Mouse (Mus musculus) kidney, postnatal 4 days (tissue): ENCODE data around the gene Eml5.

Source experiments
- DNase-seq, 2 experiments: peaks; one replicate each; pipeline ENCODE4 v3.0.0; 2021; ENCODE audit warnings: mixed read lengths in 2 of 2

The Eml5 gene

DNA sequence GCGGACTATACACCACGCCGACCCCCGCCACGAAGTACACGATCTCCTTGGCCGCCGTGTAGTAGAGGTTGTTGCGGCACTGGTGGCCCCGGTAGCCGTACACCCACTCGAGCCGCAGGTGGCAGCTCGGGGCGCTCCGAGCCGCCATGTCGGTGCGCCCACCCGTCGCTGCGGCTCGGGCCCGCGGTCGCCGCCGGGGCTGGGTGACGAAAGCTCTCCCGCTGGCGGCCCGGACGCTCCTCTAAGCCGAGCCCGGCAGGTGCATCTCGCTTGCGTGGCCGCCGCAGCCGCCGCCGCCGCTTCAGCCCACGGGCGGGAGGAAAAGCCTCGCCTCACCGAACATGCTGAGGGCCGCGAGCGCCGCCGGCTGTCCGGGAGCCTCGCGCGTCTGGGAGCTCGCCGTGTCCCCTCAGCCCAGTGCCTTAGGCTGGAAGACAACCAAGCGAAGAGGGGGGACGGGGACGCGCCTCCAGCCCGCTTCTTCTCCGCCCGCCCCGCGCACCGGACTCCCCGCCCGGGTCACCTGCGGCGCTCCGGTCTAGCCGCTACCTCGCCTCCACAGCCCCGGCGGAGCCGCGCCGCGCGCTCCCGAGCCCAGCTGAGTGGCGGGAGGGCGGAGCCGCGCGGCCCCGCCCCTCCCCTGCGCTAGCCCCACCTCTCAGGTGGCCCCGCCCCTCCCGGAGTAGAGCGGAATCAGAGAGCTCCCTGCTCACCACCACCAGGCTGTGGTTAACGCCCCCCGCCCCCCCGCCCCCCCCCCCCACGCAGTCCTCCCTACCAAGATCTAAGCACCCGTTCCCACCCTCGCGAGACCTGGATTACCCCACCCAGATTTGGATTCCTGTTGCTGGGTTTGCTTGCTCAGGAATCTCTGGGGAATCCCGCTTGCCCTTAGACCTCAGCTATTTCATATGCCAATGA, at the start of gene Eml5:
Eml5 (minus strand) TSS at position 604 of the 921 bp plus-strand sequence.
- DNase-seq, result peak; percentile 85 to 92

DNA sequence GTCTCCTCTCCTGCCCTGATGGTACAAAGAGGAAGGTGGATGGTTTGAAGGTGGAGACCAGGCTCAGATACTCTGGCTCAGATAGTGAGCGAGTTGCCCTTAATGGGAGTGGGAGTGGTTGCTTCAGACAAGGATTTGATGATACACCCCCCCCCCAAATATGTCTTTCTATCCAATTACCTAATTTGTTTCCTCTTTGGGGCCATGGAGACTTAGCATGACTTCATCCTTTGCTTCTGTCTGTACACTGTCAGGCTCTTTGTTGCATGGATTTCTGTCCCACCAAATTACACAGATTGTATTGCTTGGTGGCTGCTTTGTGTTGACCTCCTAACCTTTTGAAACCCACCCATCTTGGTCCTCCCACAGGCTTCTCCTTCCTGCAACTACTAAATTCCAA, 31.6 kb upstream of the Eml5 start:
- DNase-seq, result no peak

DNA sequence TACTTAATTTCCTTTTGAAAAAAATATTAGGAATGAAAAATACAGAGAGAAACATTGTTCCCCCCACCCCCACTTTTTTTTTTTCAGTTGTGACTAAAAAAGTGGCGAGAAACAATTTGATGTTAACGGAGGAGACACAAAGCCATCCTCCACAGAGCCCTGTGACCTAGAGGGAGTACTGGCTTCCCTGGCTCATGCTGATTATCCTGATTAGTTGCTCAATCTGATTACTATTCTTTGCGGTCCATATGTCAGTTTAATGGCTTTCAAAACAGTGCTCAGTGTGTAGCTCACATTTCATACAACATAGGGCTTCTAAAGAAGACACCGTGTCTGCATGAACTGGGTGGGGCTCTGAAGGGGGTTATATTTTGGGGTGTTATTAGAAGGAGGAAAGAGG, 31.2 kb upstream of the Eml5 start:
- DNase-seq, result no peak

DNA sequence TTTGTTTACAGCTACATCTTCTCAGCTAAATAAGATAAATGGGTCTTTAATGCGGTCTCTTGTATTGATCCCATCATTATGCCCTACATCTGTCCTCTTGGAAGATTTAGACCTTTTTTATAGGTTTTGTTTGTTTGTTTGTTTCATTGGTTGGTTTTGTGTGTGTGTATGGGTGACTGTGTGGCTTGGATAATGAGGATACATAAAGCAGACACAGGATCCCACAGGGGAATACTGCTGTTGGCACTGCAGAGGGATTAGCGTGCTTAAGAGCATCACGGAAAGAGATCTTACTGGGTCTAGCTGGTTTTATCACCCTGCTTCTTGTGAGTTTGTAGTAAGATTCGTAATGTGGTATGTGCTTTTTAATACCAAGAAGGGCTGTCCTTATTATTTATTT, 29.9 kb upstream of the Eml5 start:
- no peak for DNase-seq

DNA sequence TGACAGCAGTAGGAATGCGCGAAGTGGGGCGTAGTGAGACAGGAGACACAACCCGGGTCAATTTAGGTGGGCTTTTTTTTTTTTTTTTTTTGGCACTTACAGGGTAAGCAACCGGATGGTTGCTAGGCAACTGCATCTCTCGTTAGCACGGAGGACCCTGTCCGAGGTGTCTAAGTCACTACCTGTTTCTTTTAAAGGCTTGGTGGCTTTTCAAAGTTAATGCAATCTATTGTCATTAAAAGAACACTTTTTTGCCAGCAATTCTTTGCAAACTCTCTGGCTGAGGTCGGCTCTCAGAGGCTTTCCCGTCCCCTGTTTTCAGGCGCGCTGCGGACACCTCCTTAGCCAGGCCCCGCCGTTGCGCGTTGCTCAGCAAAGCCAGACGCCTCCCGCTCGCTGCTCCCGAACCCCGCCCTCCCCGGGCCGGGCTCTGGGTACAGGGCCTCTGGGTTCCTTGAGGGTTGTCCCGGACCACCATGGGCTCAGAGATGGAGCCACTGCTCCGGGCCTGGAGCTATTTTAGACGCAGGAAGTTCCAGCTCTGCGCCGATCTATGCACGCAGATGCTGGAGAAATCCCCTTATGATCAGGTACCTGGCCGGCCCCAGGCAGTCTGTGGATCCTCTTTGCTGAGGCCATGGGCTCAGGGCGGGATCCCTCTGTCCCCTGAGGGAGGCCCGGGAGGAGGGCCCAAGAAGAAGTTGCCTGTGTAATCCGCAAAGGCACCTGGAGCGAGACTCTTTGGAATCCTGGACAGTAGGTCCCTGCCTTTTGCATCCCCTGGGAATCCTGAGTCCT, 19.1 kb upstream of the Eml5 start, which contains the start of gene Ttc8:
Ttc8 (plus strand) TSS at position 381 of the 798 bp plus-strand sequence.
- peak; percentile 91 to 94 for DNase-seq

DNA sequence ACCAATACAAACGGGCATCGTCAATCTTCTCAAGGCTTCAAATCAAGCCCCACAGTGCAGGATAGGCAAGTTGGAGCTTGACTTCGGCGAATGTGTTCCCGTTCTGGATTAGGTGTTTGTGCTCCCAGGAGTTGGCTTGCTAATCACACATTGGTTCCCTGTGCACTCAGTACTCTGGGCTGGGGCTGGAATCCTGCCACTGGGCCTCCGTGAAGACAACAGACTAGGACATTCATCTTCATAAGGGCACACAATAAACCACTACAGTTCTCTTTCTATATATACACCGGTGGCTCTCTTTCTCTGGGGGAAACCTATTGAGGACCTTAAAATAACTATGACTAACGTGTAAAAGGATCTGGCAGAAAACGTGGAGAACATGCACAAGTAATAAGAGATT, 8.8 kb upstream of the Eml5 start:
- DNase-seq, result no peak

DNA sequence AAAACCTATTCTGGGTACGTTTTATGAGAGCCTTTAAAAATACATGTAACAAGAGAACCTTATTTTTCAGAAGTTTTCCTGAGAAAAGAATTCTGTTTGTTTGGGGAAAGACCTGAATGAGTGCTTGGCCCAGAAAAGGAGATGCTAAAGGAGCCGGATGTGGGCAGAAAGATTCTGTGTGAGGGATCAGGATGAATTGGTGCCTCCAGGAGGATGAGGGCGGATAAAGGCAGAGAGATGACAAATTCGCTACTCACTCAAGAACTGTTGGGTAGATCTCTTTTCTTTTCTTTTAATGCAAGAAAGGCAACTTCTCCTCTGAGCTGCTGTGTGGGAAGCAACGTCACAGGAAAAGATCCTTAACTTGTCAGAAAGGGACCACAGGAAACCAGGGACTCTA, 4.2 kb upstream of the Eml5 start:
- DNase-seq, result no peak

DNA sequence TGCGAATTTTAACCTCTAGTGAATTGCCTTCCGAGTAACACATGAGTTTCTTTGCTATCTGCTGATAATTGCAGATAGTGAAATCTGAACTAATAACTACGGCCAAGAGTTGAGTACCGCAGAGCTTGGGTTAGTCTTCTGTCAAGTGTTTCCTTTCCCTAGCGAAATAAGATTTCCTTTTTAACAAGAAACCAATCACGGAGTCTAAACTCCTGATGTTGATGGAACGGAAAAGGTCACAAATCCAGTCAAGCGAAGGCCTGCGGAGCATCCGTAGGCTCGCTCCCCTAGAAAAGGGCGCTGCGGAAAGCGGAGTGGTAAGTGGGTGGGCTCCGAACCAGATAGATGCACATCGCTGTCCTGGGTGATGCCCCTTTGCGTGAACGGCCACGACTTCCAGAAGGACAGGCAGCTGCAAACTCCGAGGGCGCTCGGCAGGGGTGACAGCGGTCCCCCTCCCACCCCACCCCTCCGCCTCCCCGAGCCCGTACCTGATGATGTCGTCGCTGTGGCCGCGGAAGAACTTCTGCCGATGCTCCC, 873 bp downstream of the Eml5 start:
- DNase-seq, result no peak

DNA sequence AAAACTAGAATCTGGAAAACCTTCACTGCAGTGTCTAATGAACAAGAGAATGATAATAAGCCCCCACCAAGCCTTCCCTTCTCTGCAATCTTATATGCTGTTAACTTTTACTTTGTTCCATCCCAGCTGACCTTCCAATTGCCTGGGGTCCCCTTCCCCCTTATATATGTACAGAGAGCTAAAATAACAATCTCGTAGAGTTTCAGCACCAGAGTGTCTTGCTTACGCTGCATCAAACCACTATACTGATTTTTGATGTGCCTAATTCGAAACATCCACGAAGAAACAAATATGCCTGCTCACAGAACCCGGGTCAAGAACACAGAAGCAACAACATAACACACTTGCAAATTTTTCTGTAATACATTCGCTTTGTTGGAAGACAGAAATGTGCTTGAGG, 1.6 kb downstream of the Eml5 start:
- DNase-seq, result no peak

DNA sequence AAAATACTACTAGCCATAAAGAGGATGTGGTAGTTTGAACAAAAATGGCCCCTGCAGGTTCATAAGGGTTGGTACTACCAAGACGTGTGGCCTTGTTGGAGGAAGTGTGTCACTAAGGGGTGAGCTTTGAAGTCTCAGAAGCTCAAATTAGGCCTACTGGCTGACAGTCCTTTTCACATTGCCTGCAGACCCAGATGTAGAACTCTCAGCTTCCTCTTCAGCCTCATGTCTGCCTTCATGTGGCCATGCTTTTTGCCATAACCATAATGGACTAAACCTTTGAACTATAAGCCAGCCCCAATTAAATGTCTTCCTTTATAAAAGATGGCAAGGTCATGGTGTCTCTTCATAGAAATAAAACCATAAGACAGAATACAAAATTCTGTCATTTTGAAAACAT, 4.5 kb downstream of the Eml5 start:
- no peak for DNase-seq

DNA sequence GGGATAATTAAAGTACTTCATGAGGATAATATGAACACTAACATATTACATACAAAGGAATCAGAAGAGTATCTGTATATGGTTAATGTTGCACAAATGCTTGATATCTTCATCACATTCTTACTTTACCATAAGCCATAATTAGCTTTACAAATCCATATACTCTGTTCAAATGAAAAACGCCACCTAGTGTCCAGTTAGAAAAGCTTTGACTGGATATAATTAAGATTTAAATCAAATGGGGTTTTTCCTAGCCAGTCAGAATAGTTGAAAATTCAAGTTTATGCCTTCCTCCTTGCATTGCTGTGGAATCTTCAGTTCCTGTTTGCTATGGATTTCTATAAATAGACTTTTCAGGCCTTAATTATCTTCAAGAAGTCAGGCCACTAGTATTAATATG, 16.8 kb downstream of the Eml5 start:
- no peak for DNase-seq

DNA sequence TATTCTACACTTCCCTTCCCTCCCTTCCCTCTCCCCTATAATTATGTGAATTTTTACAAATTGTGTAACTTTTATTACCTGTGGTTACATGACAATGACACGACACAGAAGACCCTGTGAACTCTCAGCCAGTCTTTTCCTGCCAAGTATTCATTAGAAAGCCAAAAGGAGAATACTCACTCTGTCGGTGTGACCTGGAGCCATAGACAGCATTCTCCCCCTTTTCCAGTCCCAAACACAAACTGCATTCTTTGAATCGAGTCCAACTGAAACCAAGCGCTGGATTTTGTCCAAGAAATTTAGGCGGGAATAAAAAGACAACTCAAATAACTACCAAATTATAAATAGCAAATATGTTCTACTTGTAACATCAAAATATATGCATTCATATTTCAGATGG, 19.5 kb downstream of the Eml5 start:
- no peak for DNase-seq

DNA sequence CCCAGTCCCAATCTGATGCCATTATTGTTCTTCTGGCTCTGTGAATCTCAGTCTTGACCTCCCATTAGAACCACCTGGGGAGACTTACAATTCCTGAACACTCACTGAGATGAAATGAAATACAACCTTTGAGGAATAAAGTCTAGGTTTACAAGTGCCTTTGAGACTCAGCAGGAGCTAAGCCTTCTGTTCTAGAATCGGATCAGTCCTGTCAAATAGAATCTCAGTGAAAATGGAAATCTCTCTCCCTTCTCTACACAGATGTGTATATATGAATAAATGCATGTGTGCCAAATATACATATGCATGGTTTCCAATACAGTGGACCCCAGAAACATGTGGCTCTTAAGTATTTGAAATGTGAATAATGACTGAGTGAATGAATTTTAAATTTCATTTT, 22.6 kb downstream of the Eml5 start:
- no peak for DNase-seq

DNA sequence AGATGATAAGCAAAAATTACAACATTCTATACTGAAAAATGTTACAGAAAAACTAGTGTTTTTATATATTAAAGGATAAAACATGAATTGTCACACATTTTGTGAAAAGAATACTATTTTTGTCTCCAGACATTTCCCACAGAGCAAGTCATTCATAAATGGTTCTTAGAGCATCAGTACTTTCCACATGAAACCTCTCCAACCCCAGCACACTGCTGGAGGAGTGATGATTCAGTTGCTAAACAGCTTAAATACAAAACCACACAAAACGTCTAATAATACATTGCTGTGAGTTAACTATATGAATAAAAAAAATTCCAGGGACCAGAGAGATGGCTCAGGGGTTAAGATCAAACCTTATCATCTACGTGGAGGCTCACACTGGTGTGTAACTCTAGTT, 26.1 kb downstream of the Eml5 start:
- DNase-seq, result no peak

DNA sequence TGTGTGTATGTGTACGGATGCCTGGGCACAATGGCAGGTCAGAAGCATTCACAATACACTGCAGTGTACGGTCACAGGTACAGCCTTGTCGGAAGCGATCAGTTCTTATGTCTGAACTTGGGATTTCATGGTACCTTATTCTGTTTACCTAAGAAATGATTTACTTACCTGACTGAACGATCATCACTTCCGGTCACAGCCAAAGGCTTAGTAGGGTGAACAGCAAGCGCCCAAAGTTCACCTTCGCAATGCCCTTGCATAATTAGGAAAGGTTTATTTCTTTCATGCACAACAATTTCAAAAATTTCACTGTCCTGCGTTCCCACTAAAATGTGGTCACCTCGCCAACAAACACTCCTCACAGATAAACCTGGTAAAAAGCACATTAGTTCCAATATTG, 28.4 kb downstream of the Eml5 start:
- no peak for DNase-seq

DNA sequence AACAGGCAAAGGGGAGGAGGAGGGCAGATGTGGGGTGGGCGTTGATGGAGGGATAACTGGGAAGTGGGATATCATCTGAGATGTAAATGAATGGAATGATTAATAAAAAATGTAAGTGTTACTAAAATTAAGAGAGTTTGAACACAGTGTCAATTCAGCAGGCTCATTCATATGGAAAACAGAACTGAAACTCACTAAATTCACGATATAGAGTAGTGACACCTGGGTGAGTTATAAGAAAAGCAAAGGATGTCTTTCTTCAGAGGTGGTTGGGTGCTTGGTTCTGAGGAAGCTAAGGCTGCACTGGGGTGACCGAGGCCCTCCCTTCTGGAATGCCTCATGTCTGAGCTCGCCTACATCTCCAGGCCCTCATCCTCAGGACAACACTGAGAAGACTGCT, 37.8 kb downstream of the Eml5 start:
- no peak for DNase-seq

DNA sequence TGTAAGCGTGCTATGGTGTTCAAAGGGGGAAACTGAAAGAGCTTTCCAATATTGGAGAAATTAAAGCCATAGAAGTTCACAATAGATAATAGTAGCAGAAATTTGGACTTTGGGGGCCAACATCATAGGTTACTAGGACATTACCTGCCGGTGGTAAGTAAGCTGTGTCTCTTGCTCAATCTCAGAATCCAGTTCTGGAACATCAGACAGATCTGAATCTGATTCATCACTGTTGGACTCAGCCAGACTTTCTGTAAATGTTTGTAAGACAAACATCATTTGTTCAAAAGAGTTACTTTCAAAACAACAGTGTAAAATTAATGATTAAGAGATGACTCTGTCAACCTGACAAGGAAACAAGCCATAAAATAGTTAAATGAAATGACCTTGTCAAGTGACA, 41.0 kb downstream of the Eml5 start:
- no peak for DNase-seq

DNA sequence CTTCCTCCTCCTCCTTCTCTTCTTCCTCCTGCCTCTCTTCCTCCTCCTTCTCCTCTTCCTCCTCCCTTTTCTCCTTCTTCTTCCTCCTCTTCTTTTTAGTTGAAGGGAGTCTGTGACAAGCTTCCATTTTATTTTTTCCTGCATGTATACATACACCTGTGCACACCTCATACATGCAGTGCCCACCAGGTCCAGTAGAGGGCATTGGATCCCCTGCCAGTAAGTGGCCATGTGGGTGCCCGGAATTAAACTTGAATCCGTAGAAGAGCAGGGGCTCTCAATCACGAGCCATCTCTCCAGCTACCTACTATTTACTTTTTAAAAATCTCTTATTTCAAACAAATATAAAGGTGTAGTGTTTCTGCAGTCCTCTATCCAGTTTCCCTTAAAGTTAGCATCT, 50.5 kb downstream of the Eml5 start:
- peak; percentile 75 to 78 for DNase-seq

DNA sequence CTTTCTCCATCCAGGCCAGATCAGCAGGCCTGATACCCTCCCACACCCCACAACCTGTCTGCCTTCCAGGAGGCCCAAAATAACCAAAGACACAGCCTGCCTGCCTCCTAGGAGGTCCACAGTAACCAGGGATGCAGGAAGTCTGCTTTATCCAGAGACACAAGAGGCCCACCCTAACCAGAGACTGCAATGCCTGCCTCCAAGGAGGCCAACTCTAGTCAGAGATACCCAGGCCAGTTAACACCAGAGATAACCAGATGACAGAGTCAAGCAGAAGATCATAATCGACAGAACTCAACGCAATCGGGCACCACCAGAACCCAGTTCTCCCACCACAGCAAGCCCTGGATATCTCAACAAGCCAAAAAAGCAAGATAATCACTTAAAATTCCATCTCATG, 56.5 kb downstream of the Eml5 start:
- DNase-seq, result no peak

DNA sequence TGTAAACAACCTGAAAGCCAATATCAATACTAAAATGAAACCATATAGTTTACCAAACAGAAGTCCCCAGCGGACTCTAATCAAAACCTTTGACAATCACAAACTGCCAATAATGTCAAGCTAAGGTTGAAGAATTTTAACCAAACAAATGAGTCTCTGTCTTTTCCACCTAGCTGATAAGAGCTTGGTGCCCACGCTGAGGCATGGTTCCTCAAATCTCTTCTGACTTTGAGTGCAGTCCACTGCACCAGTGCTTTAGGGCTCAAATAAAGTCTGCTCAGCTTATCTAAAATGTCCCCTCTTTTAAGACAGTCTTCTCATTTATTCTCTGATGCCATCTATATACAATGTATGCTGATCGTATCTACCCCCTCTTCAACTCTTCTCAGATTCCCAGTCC, 61.1 kb downstream of the Eml5 start:
- no peak for DNase-seq

DNA sequence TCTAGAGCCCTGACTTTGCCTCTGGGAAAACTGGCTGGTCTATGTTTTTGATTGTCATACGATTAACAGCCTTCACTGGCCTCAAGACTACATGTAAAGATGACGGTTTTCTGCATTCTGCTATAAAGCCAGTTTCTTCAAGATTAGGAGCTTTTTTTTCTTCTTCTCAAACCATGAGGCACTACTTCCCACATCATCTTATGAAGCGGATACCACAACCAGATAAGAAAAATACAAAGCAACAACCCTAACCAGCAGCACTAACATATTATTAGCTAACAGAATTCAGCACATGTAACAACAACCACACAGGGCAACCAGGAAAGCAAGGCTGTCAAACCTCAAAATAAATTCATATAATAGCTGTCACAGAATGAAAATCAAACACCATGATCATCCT, 63.3 kb downstream of the Eml5 start:
- DNase-seq, result no peak

DNA sequence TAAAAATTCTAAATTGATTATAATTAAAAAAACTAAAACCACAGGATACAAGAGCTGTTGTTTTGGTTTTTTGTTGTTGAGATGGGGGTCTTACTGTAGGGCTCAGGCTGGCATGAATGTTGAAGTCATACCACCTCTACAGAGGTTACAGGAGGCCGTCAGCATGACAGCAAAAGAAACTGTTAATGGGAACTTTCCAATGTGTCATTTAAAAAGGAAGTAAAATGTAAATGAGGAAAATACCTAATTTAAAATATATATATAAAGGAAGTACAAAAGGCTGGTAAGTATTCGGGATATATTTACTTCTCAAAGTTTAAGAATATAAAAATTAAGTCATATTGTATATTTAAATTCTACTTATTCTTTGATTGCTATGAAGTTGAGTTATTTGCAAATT, 65.8 kb downstream of the Eml5 start:
- DNase-seq, result no peak

DNA sequence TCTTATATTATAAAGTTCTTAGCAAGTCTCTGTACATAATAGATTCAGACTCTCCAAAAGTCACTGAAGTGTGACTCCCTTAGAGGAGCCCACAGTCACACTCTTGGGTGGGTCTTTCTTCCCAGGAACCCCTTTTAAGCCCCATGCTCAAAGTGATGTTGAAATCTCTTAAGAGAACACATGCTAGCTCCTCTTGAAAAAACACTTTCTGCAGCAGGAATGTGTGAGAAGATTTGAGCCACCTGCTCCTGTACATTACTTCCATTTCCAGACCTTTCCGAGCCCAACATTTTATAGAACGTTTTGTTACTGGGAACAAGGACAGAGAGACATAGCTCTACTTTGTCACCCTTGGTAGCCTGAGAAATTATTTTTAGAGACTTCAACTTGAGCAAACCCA, 66.4 kb downstream of the Eml5 start:
- no peak for DNase-seq

DNA sequence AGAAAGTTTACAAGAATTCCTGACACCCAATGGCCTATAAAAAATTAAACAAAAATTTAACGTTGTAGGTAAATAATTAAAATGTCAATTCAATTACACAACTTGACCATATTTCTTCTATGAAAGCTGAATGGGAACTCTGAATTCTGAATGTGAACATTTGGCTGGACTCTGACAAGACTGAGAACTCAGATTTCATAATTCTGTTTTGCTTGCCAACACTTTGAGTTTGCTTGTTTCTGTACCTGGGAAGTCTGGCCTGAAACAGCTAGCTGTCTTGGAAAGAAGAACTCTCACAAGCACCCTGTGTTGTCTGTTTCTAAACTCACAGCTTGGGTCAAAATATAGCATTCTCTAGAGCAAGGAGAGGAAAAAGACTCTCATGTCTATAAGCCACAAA, 67.4 kb downstream of the Eml5 start:
- no peak for DNase-seq
